Mouse (Mus musculus) c-Kit-negative CD71-positive TER-119-positive erythroid progenitor cells, embryonic 14.5 days (primary cell): Measurements from ENCODE around the gene Dnajb12.

Source experiments
- DNase-seq: peaks from one replicate; pipeline ENCODE4 v3.0.0-alpha.2; 2013; ENCODE audit warnings: low read depth, low spot score

Dnajb12 gene

DNA sequence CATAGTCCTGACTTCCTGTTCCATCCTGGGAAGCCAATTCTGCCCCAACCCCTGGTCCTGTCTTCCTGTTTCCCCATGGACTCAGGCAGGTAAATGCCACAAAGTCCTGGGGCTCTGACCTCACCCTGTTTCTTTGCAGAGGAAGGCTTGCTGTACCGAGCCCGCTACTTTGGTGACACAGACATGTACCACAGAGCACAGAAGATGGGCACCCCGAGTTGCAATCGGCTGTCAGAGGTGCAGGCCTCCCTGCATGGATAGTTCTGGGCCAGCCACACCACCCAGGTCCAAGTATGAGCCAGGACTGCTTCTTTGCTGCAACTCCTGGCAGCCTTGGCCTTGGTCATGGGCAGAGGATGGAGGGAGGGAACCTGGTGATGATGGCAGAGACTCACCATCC is 16.9 kb downstream of the Dnajb12 start:
- no peak for DNase-seq

DNA sequence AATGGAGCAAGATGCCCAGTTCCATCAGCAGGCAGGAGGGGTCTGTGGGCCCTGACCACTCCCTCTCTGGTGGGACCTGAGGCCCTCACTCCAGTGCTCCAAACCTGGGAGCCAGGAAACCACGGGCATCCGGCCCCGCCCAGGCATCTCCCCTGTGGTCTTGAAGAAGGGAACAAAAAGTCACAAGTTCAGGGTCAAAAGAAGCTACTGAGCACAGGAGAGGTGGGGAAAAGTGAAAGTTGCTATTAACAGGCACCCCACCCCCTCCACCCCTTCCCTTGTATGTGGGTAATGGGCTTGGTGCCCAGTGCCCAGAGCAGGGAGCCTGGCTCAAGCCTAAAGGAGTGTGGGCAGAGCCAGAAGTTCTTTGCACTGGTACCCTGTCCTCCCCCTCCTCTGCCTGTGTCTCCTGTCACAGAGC is 17.6 kb downstream of the Dnajb12 start:
- DNase-seq: no peak

DNA sequence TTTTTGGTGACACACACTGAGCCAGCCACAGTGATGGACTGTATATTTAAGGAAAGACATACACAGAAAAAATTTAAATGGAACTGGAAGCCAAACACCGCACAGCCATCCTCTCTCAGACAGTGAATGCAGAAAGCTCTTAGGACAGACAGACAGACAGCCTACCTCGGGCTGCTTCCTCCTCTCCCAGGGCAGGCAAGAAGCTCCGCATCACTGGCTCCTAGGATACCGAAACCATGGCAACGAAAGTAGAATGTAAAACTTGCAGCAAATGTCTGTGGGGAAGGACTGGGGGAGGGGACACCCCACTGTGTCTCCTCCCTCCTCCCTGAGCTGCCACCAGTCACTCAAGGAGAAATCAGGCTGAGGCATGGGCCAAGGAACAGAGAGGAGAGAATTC is 18.2 kb downstream of the Dnajb12 start:
- no peak for DNase-seq

DNA sequence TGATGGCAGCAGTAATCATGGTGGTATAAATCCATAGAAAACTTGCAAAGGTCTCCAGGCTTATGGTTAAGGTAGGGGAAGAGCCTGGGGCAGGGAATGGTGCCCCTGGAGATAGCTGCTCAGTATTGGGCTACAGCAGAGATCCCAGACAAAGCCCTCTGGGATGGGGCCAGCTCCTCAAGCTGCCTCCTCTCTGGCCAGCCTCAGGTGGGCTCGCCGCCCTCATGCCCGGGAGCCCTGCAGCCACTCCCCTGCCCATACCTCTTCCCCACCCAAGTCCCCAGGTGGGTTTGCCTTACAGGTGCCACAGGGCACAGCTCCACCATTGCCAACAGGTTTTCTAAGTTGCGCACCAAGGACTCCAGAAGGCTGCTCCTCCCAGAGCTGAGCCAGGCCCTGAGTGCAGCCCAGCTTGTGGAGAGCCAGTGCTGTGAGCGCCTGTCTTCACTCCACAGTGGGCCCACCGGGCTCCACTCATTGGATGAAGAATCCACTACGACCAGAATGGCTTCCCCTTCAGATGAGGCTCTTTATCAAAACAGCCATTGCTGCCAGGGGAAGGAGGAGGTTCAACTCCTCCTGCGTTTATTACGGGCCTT is 18.9 kb downstream of the Dnajb12 start:
- DNase-seq: no peak

DNA sequence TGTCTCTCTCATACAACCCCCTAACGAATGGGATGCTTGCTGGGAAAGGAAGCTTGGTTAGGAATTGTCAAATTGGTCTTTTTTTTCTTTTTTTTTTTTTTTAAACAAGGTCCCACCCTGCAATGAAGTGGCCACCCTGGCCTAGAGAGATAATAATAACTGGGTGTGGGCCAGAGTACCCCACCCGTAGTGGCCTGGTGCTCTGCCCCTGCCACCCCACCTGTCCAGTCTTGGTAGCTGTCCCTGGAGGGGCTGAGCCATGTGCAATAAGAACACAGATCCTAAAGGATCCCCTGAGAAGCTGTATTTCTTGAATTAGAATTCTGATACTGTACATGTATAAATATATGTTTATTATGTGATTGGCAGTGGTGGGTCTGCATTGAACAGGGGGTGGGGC is 19.6 kb downstream of the Dnajb12 start:
- DNase-seq: no peak

DNA sequence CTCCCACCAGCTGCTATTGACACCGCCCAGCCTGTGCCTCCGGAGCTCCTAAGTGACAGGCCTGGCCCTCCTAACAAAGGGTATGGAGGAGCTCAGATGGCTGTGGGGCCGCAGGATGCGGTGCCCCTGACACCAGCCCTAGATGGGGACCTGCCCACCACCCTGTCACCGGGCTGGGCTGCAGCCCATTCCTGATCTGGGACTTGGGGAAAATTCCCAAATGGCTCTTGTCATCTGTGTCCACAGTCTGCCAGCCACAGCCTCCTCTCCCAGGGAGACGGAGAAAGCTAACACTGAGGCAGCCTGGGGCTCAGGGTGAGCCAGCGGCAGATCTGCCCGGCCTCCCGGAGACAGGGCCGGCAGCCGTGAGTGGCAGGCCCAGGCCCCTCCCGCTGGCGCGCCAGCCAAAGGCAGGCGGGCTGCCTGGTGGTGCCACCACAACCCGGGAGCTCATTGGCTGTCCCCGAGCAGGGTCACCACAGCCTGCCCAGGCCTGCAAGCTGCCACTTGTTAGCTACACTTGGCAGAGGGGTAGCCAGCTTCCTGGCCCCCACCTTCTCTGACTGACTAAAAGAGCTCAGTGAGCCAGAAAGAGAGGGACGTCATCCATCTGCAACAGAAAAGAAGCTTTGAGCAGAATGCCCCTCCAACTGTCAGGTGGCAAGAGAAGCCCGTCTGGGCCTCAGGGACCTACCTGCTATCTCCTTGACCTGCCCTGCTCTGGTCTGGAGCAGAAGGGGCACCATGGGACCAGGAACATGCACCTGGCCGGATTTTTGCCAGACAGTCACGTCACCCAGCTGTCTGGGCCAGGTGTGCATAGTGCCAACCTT is 20.2 kb downstream of the Dnajb12 start:
- peak; percentile 62 for DNase-seq

DNA sequence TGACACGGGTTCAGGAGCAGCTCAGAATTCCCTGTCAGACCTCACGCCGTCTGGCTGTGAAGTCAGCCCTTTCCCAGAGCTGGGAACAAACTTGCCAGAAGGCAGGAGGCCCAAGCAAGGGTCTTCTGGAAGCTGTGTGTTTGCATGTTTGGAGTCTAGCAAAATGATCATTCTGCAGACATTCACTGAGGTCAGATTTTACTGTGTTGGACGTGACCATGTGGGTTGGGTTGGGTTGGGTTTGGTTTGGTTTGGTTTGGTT is 20.7 kb downstream of the Dnajb12 start:
- no peak for DNase-seq

DNA sequence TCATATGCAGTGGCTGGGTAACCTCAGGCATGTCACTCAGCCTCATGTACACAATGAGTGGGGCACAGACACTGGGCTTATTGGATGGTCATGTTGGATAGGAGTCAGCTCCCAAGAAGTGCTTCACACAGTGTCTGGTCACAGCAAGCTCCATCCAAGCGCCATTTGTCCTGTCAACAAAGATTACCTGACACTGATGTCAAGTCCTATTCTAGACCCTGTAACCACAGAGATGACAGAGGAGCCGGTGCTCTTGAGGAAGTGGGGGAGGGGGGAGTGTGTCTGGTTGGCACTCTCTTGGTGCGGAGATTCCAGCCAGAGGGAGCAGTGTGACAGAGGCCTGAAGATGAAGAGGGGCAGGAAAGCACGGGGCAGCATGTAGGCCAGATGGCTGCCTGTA is 21.6 kb downstream of the Dnajb12 start:
- DNase-seq: no peak

DNA sequence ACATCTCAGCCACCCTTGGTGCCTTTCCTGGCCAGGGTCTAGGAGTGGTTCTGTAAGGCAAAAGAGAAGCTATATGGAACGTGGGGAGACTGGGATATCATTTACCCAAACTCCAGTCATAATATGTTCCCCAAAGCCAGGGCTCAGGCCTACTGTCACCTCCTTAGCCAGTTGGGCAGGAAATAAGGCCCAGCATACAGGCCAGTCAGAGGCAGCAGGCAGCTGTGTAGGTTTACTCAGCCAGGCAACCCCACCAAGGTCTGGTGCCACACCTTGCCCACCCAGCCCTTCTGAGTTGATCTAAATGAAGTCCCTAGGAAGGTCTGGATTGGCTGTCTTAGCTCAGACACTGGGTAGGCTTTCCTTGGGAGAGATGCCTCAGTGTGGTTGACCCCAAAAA is 22.1 kb downstream of the Dnajb12 start:
- DNase-seq: no peak

DNA sequence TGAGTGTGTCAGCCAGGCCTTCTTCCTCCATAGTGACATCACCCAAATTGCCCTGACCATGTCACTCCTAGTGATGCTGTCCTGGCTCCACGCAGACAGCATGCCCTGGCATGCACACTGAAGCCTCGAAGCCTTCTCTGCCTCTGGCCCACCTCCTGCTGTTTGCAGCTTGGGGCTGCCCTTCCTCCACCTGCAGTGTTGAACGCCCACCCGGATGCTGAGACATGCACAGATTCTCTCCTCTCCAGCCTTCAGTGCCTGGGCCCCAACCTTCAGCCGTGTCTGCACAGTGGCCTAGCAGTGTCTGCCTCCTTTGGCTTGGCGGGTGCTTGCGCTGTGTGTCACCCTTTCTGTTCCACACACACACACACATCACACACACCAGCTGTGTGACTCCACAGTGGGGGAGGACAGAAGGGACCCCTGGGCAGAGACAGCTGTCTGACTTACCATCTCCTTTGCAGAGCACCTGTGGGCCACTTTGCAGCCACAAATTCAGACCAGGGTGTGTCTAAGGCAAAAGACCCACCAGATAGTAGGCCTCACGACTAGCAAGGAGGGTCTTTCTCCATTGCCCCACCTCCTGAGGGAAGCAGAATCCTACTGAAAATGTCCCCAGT is 22.7 kb downstream of the Dnajb12 start:
- DNase-seq: no peak

DNA sequence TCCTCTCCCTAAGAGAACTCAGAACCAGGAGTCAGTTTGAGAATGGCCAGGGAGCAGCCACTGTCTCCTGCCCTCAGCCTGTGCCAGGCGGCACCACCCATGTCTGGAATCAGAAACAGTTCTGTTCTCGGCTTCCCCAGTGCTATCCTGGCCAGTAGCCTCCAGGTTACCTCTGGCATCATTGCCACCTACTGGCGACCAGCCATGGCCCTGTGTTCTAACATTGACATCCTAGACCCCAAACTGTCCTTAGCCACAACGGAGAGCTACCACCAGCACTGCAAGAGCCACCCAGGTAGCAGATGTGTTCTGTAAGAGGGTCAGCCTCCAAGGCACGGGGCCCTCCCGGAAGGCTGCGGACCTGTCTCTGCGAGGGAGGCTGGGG is 23.2 kb downstream of the Dnajb12 start:
- no peak for DNase-seq

DNA sequence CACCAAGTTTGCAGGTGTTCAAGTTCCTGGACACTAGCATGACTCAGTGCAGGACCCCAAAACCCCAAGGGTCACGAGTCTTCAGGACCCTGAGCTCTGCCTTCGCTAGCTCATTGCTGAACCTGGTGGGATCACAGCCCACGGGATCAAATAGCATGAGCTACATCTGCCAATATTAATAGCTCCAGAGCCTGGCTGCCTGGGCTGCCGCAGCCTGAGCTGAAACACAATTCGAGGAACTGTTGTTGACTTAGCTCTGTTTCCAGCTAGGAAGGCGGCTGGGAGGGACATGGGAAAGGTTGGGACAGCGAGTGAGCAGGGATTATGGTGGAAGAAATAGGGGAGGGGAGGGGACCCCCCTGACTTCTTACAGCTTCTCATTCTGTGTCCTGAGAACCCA is 23.8 kb downstream of the Dnajb12 start:
- DNase-seq: no peak

DNA sequence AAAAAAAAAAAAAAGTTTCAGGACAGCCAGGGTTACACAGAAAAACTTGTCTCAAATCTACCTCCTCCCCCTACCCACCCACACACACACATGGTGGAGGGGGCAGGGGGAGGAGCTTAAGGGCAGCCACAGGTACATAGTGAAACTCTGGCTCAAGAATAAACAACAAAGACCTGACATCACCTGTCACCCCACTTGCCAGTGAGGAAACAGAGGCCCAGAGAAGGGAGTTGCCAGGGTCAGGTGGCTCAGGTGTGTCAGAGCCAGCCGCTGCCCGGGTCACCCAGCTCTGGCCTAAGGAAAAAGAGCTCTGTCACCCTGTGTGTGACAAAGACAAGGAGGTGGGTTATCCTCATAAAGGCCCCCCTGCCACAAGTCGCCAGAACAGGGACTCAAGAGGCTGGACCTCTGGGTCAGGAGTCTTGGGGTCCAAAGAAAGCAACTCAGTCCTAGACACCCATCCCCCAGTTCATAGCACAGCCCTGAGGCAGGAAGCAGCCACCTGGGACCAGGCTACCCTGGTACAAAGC is 27.8 kb downstream of the Dnajb12 start:
- no peak for DNase-seq

DNA sequence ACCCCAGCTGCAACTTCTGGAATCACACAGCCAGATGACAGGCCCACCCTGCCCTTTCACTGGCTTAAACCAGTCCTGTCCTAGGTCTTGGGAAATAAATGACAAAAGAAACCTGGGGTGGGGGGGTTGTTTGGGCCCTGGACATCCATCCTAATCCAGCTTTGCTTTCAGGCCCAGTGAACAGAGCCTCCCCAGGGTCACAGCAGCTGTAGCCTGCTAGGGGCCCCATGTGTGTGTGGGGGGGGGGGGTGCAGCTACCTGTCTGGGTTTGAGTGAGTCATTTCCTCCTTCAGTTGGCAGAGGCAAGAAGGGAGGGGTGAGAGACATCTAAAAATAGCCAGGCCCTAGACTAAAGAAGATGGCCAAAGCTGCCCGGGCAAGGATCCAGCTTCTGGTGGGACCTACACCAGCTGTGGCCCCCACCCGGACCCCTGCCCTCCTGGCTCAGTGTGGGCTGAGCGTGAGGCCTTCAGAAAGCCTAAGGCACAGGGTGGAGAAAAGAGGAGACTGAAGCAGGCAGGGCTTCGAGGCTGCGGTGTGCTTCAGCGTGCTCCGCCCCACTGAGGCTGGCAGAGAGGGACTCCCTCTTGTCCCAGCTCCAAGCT is 28.4 kb downstream of the Dnajb12 start:
- no peak for DNase-seq

DNA sequence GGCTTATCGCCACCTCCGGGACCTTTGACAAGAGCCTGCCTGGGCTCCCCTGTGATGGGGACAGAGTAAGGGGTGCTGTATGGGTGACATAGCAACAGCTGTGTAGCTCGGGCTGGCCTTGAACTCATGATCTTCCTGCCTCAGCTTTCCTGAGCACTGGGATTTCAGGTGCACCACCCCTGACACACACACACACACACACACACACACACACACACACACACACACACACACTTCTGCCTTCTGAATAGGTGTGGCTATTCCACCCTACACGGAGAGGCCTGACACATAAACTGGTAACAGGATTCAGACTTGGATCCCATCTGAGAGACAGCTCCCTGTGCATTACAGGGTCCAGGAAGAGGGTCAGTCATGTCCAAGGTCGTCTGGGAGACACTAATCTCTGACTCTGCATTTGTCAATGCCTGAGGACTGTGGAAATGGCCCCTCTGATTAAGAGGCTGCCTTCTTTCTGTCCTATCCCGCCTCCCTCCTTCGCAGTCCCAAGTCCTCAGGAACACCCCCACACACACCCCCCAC is 29.5 kb downstream of the Dnajb12 start:
- DNase-seq: no peak

DNA sequence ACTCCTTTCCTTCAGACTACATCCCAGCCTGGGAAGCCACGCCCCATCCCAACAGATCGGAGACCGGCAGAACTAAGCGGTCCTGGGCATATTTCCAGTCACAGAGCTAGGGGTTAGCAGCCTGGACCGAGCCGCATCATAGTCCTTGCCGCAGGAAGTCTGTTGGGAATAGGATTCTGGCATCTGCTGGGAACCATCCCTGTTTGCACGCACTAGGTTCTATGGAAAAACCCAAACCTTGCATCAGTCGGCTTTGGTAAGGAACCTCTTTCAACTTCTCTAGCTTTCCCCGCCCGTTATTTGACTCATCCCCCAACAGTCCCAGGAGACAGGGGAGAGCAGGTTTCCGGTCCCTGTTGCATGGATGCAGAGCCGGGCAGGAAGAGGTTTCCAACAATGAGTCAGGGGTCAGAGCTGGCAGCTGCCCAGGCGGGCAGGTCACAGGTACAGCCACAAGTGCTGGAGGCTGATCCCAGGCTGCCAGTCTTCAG is 30.0 kb downstream of the Dnajb12 start:
- no peak for DNase-seq

DNA sequence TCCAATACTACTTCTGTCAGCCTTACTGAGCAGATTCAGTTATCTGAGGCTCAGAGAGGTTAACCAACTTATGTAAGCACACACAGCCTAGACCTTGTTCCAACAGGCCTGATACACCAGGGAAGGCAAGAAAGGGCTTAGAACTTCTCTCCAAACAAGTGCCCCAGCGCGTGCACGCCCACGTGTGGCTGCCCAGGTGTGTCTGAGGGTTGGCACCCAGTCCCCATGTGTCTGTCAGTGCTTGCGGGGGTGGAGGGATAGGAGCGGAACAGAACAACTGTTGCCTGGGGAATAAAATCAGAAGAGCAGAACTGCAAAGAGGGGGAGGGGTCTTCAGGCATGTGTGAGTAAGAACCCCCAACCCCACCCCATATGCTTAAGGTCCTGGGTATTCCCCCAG is 31.7 kb downstream of the Dnajb12 start:
- no peak for DNase-seq

DNA sequence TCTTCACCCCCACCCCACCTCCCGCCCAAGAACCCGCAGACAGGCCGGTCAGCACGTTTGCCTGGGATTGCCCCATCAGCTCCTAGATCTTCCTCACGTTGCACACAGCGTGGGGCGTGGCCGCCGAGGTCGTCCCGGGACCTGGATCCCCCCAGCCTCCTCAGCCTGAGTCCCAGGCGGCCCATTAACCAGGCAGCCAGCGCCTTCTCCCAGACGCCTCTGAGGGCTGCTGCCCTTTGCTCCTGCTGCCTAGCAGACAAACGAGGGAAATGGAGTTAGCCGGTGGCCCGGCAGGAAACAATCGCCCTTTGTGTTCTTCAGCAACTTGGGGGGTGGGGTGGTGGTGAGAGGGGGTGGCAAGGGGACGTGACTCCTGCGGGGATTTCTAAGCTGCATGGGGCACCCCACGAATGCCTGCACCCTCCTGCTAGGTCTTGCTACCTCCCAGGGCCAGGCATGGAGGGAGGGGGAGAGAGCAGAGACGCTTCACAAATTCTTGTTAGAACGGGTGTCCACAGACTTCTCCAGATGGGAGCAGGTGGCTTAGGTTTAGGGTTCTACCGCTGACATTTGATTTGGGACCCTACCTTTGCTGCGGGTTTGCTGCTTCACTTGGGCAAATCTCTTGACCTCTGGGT is 32.3 kb downstream of the Dnajb12 start:
- DNase-seq: no peak

DNA sequence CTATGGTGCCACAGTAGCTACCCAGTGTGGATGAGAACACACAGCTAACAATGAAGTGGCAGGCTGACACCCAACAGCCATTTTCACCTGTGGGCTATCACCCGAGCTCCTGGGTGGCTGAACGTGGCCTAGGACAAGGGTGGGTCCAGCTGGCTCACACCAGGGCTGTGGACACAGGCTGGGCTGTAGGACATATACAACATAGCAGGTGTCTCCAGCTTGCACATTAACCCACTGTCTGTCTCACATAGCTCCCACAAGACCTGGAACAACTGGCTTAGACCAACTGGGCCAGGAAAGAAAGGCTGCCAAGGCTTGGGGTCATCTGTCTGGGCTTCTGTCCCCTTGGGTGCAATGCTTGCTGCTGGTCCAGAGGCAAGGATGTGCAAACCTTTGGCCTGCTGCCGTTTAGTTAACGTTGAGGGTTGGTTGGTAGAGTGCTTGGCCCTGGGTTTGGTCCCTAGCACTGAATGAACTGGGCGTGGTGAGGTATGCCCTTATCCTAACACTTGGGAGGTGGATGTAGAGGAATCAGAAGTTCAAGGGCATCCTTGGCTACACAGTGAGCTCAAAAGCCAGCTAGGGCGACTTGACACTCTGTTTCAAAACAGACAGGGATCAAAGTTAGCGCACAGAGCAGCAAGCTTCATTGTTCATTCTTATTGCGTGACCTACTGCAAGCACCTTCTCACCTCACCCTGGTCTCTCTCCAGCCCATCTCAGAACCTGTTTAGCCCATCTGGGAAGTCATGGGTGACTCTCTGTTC is 36.0 kb downstream of the Dnajb12 start:
- DNase-seq: no peak

DNA sequence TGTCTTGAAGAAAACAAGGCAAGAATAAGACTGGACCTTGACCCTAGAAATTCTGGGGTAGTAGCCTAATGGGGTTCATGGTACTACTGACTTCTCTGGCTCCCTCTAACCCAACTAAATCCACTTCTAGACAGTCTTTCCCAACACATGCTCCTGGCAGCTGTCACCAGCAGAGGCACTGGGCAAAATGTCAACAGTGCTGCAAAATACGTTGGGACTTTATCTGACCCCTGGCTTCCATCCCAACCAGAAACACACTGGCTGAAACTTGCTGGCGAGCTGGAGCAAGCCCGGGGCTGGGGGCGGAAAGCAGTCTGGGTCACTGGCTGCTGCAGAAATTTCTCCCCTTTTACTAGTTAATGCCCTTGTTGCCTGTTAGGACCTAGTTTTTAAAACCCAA is 36.8 kb downstream of the Dnajb12 start:
- no peak for DNase-seq

DNA sequence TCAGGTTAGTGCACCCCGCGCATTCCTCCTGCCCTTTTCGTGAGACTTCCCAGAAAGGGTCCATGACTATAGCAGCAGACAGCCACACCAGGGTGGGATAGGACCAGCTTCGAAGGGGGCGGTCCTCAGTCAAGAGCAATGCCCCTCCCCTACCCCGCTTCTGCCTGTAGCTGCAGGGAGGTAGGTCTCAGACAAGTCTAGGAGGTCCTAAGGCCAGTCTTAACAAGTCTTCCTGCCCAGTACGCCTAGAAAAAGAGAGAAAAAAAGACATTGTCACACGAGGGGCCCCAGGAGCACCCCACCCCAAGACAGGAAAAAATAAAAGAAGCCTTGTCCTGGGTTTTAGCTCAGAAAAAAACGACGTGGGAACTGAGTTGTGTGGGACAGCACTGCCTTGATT is 37.3 kb downstream of the Dnajb12 start:
- DNase-seq: no peak
